Mouse (Mus musculus) limb, embryonic 11.5 days (tissue): ENCODE results near the gene Zmiz1. TPM values are rescaled to one million over a fixed set of nuclear protein-coding genes. Genes with fewer than 3 reads are reported as not detected.

Experiments used
- ATAC-seq: fragments of 200-750 bp; cut with Nextera tagmentation; 2 replicates; pipeline ENCODE4 v1.8.0; 2017; ENCODE audit warnings: low read depth; ENCODE audit not compliant: insufficient number of reproducible peaks, low FRiP score, low TSS enrichment
- DNase-seq: peaks from one replicate; pipeline ENCODE4 v3.0.0-alpha.2; 2015; ENCODE audit warnings: low spot score
- H3K27ac ChIP-seq: fragments of 300-500 bp; sonication (generic); replicated peaks from 2 replicates; pipeline ENCODE4 v1.5.1; 2014; ENCODE audit warnings: low read depth, mild to moderate bottlenecking, low read length
- H3K27me3 ChIP-seq: fragments of 300-500 bp; sonication (generic); 2 replicates; pipeline ENCODE4 v1.6.1; 2014; ENCODE audit warnings: mild to moderate bottlenecking, low read length, mixed read lengths; ENCODE audit not compliant: control insufficient read depth, insufficient read depth
- H3K36me3 ChIP-seq: fragments of 300-500 bp; sonication (generic); 2 replicates; pipeline ENCODE4 v1.6.1; 2014; ENCODE audit warnings: mild to moderate bottlenecking, low read length, moderate library complexity, mixed read lengths; ENCODE audit not compliant: control insufficient read depth, insufficient read depth
- H3K4me1 ChIP-seq: fragments of 300-500 bp; sonication (generic); 2 replicates; pipeline ENCODE4 v1.6.1; 2014; ENCODE audit warnings: low read length, mixed read lengths; ENCODE audit not compliant: control insufficient read depth, insufficient read depth
- H3K4me2 ChIP-seq: fragments of 300-500 bp; sonication (generic); 2 replicates; pipeline ENCODE4 v1.6.1; 2014; ENCODE audit warnings: low read depth, mild to moderate bottlenecking, moderate library complexity; ENCODE audit not compliant: severe bottlenecking
- H3K4me3 ChIP-seq: fragments of 300-500 bp; sonication (generic); 2 replicates; pipeline ENCODE4 v1.5.1; 2014; ENCODE audit warnings: low read depth, low read length
- H3K9ac ChIP-seq: fragments of 300-500 bp; sonication (generic); 2 replicates; pipeline ENCODE4 v1.6.1; 2014; ENCODE audit warnings: mild to moderate bottlenecking, low read length
- H3K9me3 ChIP-seq: fragments of 300-500 bp; sonication (generic); 2 replicates; pipeline ENCODE4 v1.6.1; 2016; ENCODE audit warnings: low read length; ENCODE audit not compliant: control insufficient read depth
- WGBS: fragments of 180-500 bp; shearing (Covaris S2); extraction: QIAGEN DNeasy Blood & Tissue Kit; methylation state at CpG from one replicate; pipeline ENCODE4 v1.1.7; 2014; 5-methylcytosine and 5-hydroxymethylcytosine counted together
- polyA plus RNA-seq: library from polyadenylated mRNA; unstranded; fragments of >200 nt; fragmentation: Nextera tagmentation; extraction: Ambion mirVana; gene quantifications from 2 replicates; pipeline ENCODE4 v1.2.1, GENCODE M21; 2014

Zmiz1 gene
- polyA plus RNA-seq, 1 experiment from 2014 or later: 59.0 TPM

DNA sequence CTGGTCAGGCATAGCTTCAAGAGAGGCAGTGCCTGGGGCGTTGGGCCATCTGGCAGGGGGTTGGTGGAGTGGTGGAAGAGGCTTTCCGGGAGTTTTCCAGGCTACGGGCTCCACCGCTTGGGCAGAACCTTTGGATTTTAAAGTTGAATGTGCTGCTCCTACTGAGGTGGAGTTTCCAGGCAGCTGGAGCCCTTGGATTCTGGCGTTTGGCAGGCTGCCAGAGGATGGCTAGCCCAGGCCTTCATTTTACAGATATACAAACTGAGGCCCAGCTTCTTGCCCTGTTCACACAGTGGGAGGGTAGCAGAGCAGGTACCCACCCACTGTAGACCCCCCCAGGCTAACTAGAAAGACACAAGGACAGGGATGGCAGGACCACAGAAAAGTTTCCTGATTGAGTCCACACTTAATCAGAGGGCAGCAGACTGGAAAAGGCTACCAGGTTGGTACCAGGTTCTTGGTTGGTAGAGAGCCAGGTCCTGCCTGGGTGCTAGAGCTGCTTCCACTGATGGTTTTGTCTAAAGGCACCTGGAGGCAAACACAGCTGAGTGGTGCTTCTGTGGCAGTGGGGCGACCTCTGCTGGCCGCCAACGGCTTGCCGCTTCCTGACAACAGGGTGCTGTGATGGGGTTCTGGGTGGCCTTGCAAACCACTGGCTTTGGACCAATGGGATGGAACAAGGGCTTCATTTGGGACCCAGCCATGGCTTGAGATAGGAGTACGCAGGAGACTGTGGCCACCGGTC lies 106.5 kb downstream of the Zmiz1 start:
- peaks cover 30% of the 10 kb centered on the region for H3K4me1 ChIP-seq
- 31% methylated on average over 11 of the region's 11 CpGs for WGBS
- no peaks in the 10 kb centered on the region for H3K9me3 ChIP-seq
- no peak overlapping the region for H3K4me3 ChIP-seq
- no peak overlapping the region for H3K27ac ChIP-seq
- no peak overlapping the region for H3K4me2 ChIP-seq
- ATAC-seq: no peak
- peak; percentile 86 for DNase-seq
- no peak overlapping the region for H3K9ac ChIP-seq
- H3K36me3 ChIP-seq: peaks cover 2% of the 10 kb centered on the region; the same call in 1 of the 2 replicates
- H3K27me3 ChIP-seq: no peaks in the 10 kb centered on the region

DNA sequence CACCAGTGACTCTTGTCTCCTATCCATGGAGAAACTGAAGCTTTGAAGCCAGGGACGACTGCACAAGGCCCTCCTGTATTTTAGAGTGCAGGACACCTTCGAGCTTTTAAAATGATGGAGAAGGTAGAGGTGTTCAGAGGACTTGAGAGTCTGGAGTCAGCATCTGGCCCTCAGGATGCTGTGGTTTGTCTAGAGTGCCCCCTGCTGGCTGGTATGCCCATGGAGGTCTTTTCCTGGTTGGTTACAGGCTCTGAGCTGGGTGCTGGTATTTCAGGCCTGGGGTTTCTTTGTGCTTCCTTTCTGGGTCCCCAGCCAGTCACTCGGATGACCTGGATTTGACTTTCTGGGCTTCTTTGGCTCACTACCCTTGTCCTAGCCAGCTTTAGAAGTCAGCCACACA lies 108.3 kb downstream of the Zmiz1 start:
- DNase-seq (peak; percentile 80), ATAC-seq (no peak)
- WGBS: 62% methylated on average over 3 of the region's 3 CpGs
- no peak overlapping the region for H3K4me2 ChIP-seq
- peaks cover 18% of the 10 kb centered on the region for H3K4me1 ChIP-seq
- H3K4me3 ChIP-seq: no peak overlapping the region
- H3K27ac ChIP-seq: no peak overlapping the region
- no peak overlapping the region for H3K9ac ChIP-seq
- H3K9me3 ChIP-seq: no peaks in the 10 kb centered on the region
- H3K27me3 ChIP-seq: no peaks in the 10 kb centered on the region
- H3K36me3 ChIP-seq: peaks cover 7% of the 10 kb centered on the region; the same call in 1 of the 2 replicates

GRCm38 (mm10) chr14:25567837-25568236 lies 108.9 kb downstream of the Zmiz1 start:
- WGBS: 97% methylated on average over 2 of the region's 2 CpGs
- peaks cover 7% of the 10 kb centered on the region; the same call in 1 of the 2 replicates for H3K36me3 ChIP-seq
- H3K9ac ChIP-seq: no peak overlapping the region
- no peaks in the 10 kb centered on the region for H3K9me3 ChIP-seq
- H3K27me3 ChIP-seq: no peaks in the 10 kb centered on the region
- no peak overlapping the region for H3K27ac ChIP-seq
- DNase-seq: no peak
- H3K4me1 ChIP-seq: peaks cover 14% of the 10 kb centered on the region
- no peak for ATAC-seq
- H3K4me2 ChIP-seq: no peak overlapping the region
- H3K4me3 ChIP-seq: no peak overlapping the region

DNA sequence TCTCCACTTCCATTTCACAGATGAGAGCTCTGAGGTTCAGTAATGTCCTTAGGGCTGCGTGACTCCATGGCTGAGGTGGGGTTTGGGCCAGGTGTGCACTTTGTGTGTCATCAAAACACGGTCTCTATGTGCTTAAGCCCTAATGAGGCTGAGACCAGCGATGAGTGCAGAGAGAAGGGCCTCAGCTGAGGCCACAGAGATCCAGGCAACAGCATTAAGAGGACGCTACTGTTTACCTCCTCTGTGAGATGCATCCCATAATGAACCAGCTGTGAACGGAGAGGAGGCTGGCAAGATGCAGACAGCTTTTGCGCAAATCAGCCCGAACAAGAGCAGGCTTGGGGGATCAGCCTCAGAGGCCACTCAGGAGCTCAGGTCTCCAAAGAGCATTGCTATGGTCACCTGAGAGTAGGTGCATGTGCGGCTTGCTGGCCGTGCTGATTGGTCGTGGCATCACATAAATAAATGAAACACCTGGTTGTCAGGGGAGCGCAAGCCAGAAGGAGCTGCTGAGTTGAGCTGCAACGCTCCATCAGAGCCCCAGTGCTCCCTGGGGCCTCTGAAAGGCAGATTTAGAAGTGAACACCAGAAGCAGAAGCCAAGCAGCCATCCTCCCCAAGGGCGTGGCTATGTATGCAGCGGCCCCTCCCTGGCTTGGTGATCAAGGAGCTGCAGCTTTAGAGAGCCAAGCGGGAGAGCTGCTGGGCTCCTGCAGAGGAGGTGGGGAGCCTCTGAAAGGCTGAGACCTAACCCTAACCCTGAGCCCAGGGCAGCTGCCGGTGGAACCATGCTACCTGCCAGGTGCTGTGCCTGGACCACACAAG lies 115.3 kb downstream of the Zmiz1 start:
- 43% methylated on average over 16 of the region's 16 CpGs for WGBS
- Histone ChIP-seq H3K4me1 (peaks cover 6% of the 10 kb centered on the region; the same call in 1 of the 2 replicates), H3K27ac (no peak overlapping the region), H3K36me3 (peaks cover 14% of the 10 kb centered on the region), H3K4me2 (no peak overlapping the region), H3K4me3 (no peak overlapping the region), H3K27me3 (no peaks in the 10 kb centered on the region), H3K9me3 (no peaks in the 10 kb centered on the region), H3K9ac (no peak overlapping the region)
- no peak for DNase-seq
- ATAC-seq: no peak

DNA sequence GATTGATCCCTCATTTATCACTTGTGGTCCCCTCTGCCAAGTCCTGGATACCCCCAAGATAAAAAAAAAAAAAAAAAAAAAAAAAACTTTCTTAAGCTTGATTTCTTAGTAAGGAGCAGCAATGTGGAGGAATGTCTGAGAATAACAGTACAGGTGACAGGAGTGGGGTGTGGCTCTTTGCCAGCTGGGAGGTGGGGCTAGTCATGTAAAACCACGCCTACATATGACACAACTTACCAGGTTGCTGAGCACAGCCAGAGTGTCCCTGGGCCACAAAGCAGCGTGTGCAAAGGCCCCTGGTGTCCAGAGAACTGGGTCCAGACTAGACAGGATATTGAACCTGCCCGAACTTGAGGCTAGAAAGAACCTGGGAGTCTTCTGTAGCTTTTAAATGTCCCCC lies 117.7 kb downstream of the Zmiz1 start:
- ATAC-seq: no peak
- 83% methylated on average over 3 of the region's 3 CpGs for WGBS
- peaks cover 6% of the 10 kb centered on the region; the same call in 1 of the 2 replicates for H3K4me1 ChIP-seq

DNA sequence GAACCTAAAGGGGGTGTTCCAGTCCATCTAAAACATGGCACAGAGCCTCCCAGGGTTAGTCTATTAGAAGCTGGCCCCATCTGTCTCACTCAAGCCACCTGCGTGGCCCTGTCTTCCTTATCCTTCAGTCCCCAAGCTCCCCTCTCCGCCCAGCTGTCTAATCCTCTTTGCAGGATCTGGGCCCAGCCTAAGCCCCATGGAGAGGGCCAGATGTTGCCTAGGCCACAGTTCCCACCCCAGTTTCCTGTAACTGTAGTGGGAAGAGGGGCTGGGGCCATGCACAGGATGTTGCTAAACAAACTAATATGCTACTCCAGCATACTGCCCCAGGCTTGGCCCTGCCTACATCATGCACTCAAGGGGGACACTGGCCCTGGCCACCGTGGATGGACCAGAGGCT lies 118.4 kb downstream of the Zmiz1 start:
- H3K27me3 ChIP-seq: no peaks in the 10 kb centered on the region

More for the DNA sequence above, 117.7 kb downstream of the Zmiz1 start:
- no peak for DNase-seq
- peaks cover 21% of the 10 kb centered on the region for H3K36me3 ChIP-seq
- no peak overlapping the region for H3K4me3 ChIP-seq
- no peaks in the 10 kb centered on the region for H3K27me3 ChIP-seq
- no peaks in the 10 kb centered on the region for H3K9me3 ChIP-seq
- no peak overlapping the region for H3K27ac ChIP-seq
- H3K4me2 ChIP-seq: no peak overlapping the region
- no peak overlapping the region for H3K9ac ChIP-seq

DNA sequence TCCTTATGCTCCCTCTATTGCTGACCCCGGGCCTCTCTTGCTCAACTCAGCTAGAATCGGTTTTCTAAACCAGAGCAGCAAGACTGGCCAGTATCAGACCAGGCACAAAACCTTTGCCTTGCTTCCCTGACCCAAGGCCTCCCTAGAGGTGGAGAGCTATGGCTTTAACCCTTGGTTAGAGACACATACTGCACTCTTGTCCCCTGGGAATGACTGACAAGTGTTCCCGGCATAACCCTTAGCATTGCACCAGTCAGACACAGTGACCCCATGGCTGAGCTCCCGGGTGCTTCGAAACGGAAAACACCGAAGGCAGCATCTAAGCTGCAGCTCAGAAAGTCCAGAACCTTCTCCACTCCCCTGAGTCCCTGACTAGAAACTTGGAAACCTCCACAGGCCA lies 120.6 kb downstream of the Zmiz1 start:
- Histone ChIP-seq H3K4me2 (no peak overlapping the region), H3K36me3 (peaks cover 16% of the 10 kb centered on the region), H3K9ac (no peak overlapping the region), H3K4me3 (no peak overlapping the region), H3K27ac (no peak overlapping the region), H3K9me3 (no peaks in the 10 kb centered on the region), H3K27me3 (no peaks in the 10 kb centered on the region), H3K4me1 (no peaks in the 10 kb centered on the region; the same call in 1 of the 2 replicates)
- no peak for ATAC-seq
- WGBS: 90% methylated on average over 7 of the region's 7 CpGs
- no peak for DNase-seq

More for the DNA sequence above, 118.4 kb downstream of the Zmiz1 start:
- WGBS: 72% methylated on average over 3 of the region's 3 CpGs
- H3K9ac ChIP-seq: no peak overlapping the region
- no peaks in the 10 kb centered on the region for H3K9me3 ChIP-seq
- H3K36me3 ChIP-seq: peaks cover 20% of the 10 kb centered on the region
- H3K4me1 ChIP-seq: peaks cover 6% of the 10 kb centered on the region; the same call in 1 of the 2 replicates
- no peak overlapping the region for H3K4me2 ChIP-seq
- DNase-seq (no peak), ATAC-seq (no peak)
- no peak overlapping the region for H3K27ac ChIP-seq
- no peak overlapping the region for H3K4me3 ChIP-seq

GRCm38 (mm10) chr14:25580397-25580796 lies 121.4 kb downstream of the Zmiz1 start:
- ATAC-seq: no peak
- peaks cover 16% of the 10 kb centered on the region for H3K36me3 ChIP-seq

More at GRCm38 (mm10) chr14:25580397-25580796, 121.4 kb downstream of the Zmiz1 start:
- no peak for DNase-seq
- no peaks in the 10 kb centered on the region for H3K9me3 ChIP-seq
- H3K4me1 ChIP-seq: peaks cover 4% of the 10 kb centered on the region
- H3K27ac ChIP-seq: no peak overlapping the region
- no peak overlapping the region for H3K4me3 ChIP-seq
- 29% methylated on average over 1 of the region's 1 CpGs for WGBS
- H3K27me3 ChIP-seq: no peaks in the 10 kb centered on the region
- no peak overlapping the region for H3K4me2 ChIP-seq
- no peak overlapping the region for H3K9ac ChIP-seq
